Mouse (Mus musculus) myocyte (in vitro differentiated cells): ENCODE results near the gene Muc1.

ENCODE experiments used
- E2F4 ChIP-seq: IDR thresholded peaks from one replicate; pipeline ENCODE4 v1.6.1; 2011; ENCODE audit warnings: mild to moderate bottlenecking, control low read depth, moderate library complexity; ENCODE audit not compliant: insufficient read depth
- MAX ChIP-seq: IDR thresholded peaks from one replicate; pipeline ENCODE4 v1.6.1; 2011; ENCODE audit warnings: low read depth, mild to moderate bottlenecking, control low read depth
- MYOD1 ChIP-seq, 3 experiments: IDR thresholded peaks; one replicate each; pipeline ENCODE4 v1.6.1; 2011; ENCODE audit warnings: control low read depth in 2 of 3, low read depth in 2 of 3, mild to moderate bottlenecking in 2 of 3, moderate library complexity in 1 of 3; ENCODE audit not compliant: insufficient read length in 2 of 3, control insufficient read depth in 1 of 3
- MYOG ChIP-seq, 3 experiments: IDR thresholded peaks; one replicate each; pipeline ENCODE4 v1.6.1; 2011; ENCODE audit warnings: control low read depth in 2 of 3, low read depth in 2 of 3, mild to moderate bottlenecking in 2 of 3; ENCODE audit not compliant: insufficient read length in 2 of 3, control insufficient read depth in 1 of 3, insufficient read depth in 1 of 3
- POLR2A ChIP-seq: IDR thresholded peaks from one replicate; pipeline ENCODE4 v1.6.1; 2011; ENCODE audit warnings: low read depth, mild to moderate bottlenecking, control low read depth, moderate library complexity; ENCODE audit not compliant: insufficient read length
- POLR2AphosphoS2 ChIP-seq: IDR thresholded peaks from one replicate; pipeline ENCODE4 v1.6.1; 2011; ENCODE audit warnings: low read depth, control low read depth; ENCODE audit not compliant: insufficient read length
- TCF12 ChIP-seq: IDR thresholded peaks from one replicate; pipeline ENCODE4 v1.6.1; 2011; ENCODE audit warnings: mild to moderate bottlenecking, control low read depth; ENCODE audit not compliant: poor library complexity, insufficient read depth, severe bottlenecking
- USF1 ChIP-seq: IDR thresholded peaks from one replicate; pipeline ENCODE4 v1.6.1; 2011; ENCODE audit warnings: low read depth, mild to moderate bottlenecking, control low read depth, moderate library complexity

DNA sequence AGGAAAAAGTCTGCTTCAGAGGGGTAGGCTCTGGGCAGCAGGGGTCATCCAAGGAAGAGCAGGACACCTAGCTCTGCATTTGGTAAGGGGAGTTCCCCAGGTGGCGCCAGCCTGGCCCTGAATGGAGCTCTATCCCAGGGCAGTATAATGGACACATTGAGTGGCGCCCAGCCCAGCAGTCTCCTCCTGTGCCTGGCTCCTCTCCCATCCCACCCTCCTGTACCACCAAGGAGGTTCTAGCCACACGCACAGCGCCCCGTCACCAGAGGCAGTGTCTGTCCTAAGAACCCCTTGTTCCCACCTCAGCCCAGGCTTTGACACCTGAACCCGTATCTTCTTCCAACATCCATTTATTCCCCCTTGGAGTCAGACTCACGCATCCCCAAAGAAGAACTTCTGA, 19.1 kb upstream of the Muc1 start:
- no peak for TF ChIP-seq MAX
- no peak for TF ChIP-seq POLR2A
- no peak for TF ChIP-seq USF1
- no peak for TF ChIP-seq MYOG (IDR thresholded peaks at IDR 0.05; ENCODE audit: control insufficient read depth in 1 of 3, insufficient read depth in 1 of 3, insufficient read length in 2 of 3, low read depth in 2 of 3)
- TF ChIP-seq MYOD1 (IDR thresholded peaks at IDR 0.05; ENCODE audit: control insufficient read depth in 1 of 3, insufficient read length in 2 of 3, low read depth in 2 of 3) = no peak
- TF ChIP-seq E2F4 = no peak
- TF ChIP-seq POLR2AphosphoS2 = no peak
- no peak for TF ChIP-seq TCF12
